Mouse (Mus musculus) kidney, adult 11 months (tissue): Measurements from ENCODE around the gene Amer3.
A peak's percentile ranks its signal among the peaks of the same experiment; 100 is the strongest.
"Not testable (repeated sequence)": the region's sequence is repeated elsewhere in the genome, so short reads cannot be mapped to it uniquely, and the experiment has no call there.

Source experiments
- DNase-seq: peaks from one replicate; pipeline ENCODE4 v3.0.0; 2022

The Amer3 gene

GRCm38 (mm10) chr1:34578851-34579781 lies at the start of gene Amer3:
Amer3 (plus strand) TSS chr1:34579657.
- DNase-seq: peak; percentile 16

GRCm38 (mm10) chr1:34534574-34534973 lies 44.9 kb upstream of the Amer3 start:
- DNase-seq: not testable (repeated sequence)

GRCm38 (mm10) chr1:34535043-34535698 lies 44.3 kb upstream of the Amer3 start, which contains the start of gene Cfc1:
Cfc1 (plus strand) TSS chr1:34535648.
- DNase-seq: not testable (repeated sequence)

GRCm38 (mm10) chr1:34536291-34536766 lies 43.1 kb upstream of the Amer3 start:
- DNase-seq: no peak

- DNase-seq: peak; percentile 17
These were observed 42.5 kb upstream of the Amer3 start for GRCm38 (mm10) chr1:34536767-34537485.

- DNase-seq: no peak
These were observed 32.4 kb upstream of the Amer3 start for GRCm38 (mm10) chr1:34547074-34547473.

GRCm38 (mm10) chr1:34553690-34554089 lies 25.8 kb upstream of the Amer3 start:
- no peak for DNase-seq

- no peak for DNase-seq
These were observed 25.2 kb upstream of the Amer3 start for GRCm38 (mm10) chr1:34554275-34554674.

- no peak for DNase-seq
These were observed 18.6 kb upstream of the Amer3 start, which contains the start of gene Prss40 for GRCm38 (mm10) chr1:34560843-34561242. Prss40 (minus strand) TSS chr1:34560943.

GRCm38 (mm10) chr1:34564383-34565045 lies 14.9 kb upstream of the Amer3 start:
- no peak for DNase-seq

- no peak for DNase-seq
These were observed 11.3 kb upstream of the Amer3 start for GRCm38 (mm10) chr1:34568120-34568519.

- DNase-seq: no peak
These were observed 9.6 kb upstream of the Amer3 start for GRCm38 (mm10) chr1:34569876-34570275.

GRCm38 (mm10) chr1:34571431-34571830 lies 8.0 kb upstream of the Amer3 start:
- no peak for DNase-seq

GRCm38 (mm10) chr1:34573221-34573620 lies 6.2 kb upstream of the Amer3 start:
- no peak for DNase-seq

- DNase-seq: no peak
These were observed 412 bp downstream of the Amer3 start for GRCm38 (mm10) chr1:34579782-34580356.

- no peak for DNase-seq
These were observed 2.8 kb downstream of the Amer3 start for GRCm38 (mm10) chr1:34582218-34582617.

GRCm38 (mm10) chr1:34583821-34584263 lies 4.4 kb downstream of the Amer3 start:
- no peak for DNase-seq

- DNase-seq: no peak
These were observed 5.3 kb downstream of the Amer3 start for GRCm38 (mm10) chr1:34584736-34585135.

GRCm38 (mm10) chr1:34587298-34588096 lies 8.0 kb downstream of the Amer3 start:
- no peak for DNase-seq

- DNase-seq: no peak
These were observed 20.5 kb downstream of the Amer3 start for GRCm38 (mm10) chr1:34600000-34600399.
